Mouse (Mus musculus) embryo, embryonic 11 days (tissue): ENCODE data around the gene 4930544D05Rik.

Source experiments
- DNase-seq: peaks from one replicate; pipeline ENCODE4 v3.0.0-alpha.2; 2015

Gene 4930544D05Rik

GRCm38 (mm10) chr11:70605024-70605566, 10.6 kb upstream of the 4930544D05Rik start:
- peak; percentile 82 for DNase-seq

- no peak for DNase-seq
Observed at GRCm38 (mm10) chr11:70606717-70607116, 8.9 kb upstream of the 4930544D05Rik start.

- DNase-seq = no peak
Observed at GRCm38 (mm10) chr11:70607611-70608010, 8.0 kb upstream of the 4930544D05Rik start.

GRCm38 (mm10) chr11:70608381-70609066, 7.1 kb upstream of the 4930544D05Rik start:
- DNase-seq = no peak

GRCm38 (mm10) chr11:70610752-70611151, 4.9 kb upstream of the 4930544D05Rik start:
- no peak for DNase-seq

- DNase-seq = no peak
Observed at GRCm38 (mm10) chr11:70612505-70612904, 3.1 kb upstream of the 4930544D05Rik start.

- DNase-seq = peak; percentile 76
Observed at GRCm38 (mm10) chr11:70615074-70615473, 574 bp upstream of the 4930544D05Rik start.

GRCm38 (mm10) chr11:70619101-70619500, 3.5 kb downstream of the 4930544D05Rik start, which contains the start of gene Chrne:
Chrne (minus strand) TSS chr11:70619216.
- no peak for DNase-seq

- no peak for DNase-seq
Observed at GRCm38 (mm10) chr11:70621972-70622814, 6.5 kb downstream of the 4930544D05Rik start.

GRCm38 (mm10) chr11:70623053-70623742, 7.5 kb downstream of the 4930544D05Rik start:
- no peak for DNase-seq

- peak; percentile 68 for DNase-seq
Observed at GRCm38 (mm10) chr11:70625473-70625872, 9.8 kb downstream of the 4930544D05Rik start.

GRCm38 (mm10) chr11:70626877-70627276, 11.2 kb downstream of the 4930544D05Rik start:
- DNase-seq = no peak

- DNase-seq = no peak
Observed at GRCm38 (mm10) chr11:70628431-70628830, 12.8 kb downstream of the 4930544D05Rik start.

- DNase-seq = peak; percentile 22
Observed at GRCm38 (mm10) chr11:70629557-70629956, 13.9 kb downstream of the 4930544D05Rik start.

- no peak for DNase-seq
Observed at GRCm38 (mm10) chr11:70630129-70630528, 14.5 kb downstream of the 4930544D05Rik start.

GRCm38 (mm10) chr11:70635601-70636000, 20.0 kb downstream of the 4930544D05Rik start:
- no peak for DNase-seq

GRCm38 (mm10) chr11:70637764-70638163, 22.1 kb downstream of the 4930544D05Rik start:
- no peak for DNase-seq

- DNase-seq = no peak
Observed at GRCm38 (mm10) chr11:70638293-70638692, 22.6 kb downstream of the 4930544D05Rik start.

GRCm38 (mm10) chr11:70638714-70639278, 23.1 kb downstream of the 4930544D05Rik start, which contains the start of gene Gp1ba:
Gp1ba (plus strand) TSS chr11:70639122.
- no peak for DNase-seq

GRCm38 (mm10) chr11:70639976-70640375, 24.3 kb downstream of the 4930544D05Rik start:
- DNase-seq = no peak

- no peak for DNase-seq
Observed at GRCm38 (mm10) chr11:70641241-70641640, 25.6 kb downstream of the 4930544D05Rik start.

- no peak for DNase-seq
Observed at GRCm38 (mm10) chr11:70643051-70643450, 27.4 kb downstream of the 4930544D05Rik start.
